ENCODE assay signal across 14 mouse cellular contexts in the genomic region with DNA sequence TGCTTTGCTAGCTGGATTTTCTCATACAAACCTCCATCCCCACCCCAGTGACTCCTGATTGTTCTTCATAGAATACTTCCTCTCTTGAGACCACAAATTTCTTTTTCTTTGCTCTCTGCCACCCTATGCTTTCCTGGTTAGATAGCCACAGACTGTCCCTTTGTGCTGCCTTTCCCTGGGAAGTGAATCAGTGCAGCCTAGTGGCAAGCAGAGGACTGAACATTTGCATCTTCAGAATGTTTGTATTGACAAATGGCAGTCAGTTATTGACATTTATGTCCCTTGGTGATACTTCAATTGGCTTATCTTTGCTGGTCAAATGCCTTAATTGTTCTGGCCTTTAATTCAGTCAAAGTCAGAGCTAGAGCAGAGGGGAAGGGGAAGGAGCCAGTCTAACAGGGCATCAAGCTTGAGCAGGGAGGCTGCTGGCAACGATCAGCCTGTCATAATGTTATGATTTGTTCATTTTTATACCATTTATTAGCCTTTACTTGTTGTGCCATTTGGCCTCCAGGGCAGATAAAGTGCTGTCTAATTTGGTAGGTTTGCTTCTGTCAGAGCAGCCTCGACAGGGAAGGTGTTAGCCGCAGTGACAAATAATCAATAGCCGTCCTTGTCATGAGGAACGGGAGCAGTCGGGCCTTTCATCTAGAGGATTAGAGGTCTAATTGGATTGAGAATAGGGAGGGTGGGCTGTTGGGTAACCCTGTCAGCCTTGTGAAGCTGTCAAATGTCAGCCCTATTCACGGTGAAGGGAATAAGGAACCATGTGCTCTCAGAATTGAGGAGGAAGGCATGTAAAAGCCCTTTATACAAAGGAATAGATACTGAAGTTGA. TPM values are rescaled to one million over a fixed set of nuclear protein-coding genes. Genes with fewer than 3 reads are reported as not detected.
DNase-seq lines count a peak whose midpoint lies in the region; ATAC-seq and TF ChIP-seq lines count a peak whose summit lies in the region.
"Had no signal": no experiment of that assay in that cellular context is flagged by ENCODE, and none has a peak within 500 bp of the region (broad histone marks: within the 10 kb centered on the region; RNA-seq: fewer than 3 reads in every experiment).

No protein-coding gene starts in this region.

- H3K27me3 ChIP-seq in embryonic facial prominence, embryonic 14.5 days (replicated peaks; ENCODE audit: control insufficient read depth, insufficient read depth, low read length): no peaks in the 10 kb centered on the region
- H3K27me3 ChIP-seq in hindbrain, embryonic 15.5 days: no peaks in the 10 kb centered on the region

- peak; percentile 66 for TF ChIP-seq CTCF in layer of hippocampus, adult 2 months (conservative IDR thresholded peaks at IDR 0.05)

- 22% methylated on average over 7 of the region's 7 CpGs for WGBS in embryonic facial prominence, embryonic 14.5 days
- WGBS in hindbrain, embryonic 15.5 days: 22% methylated on average over 7 of the region's 7 CpGs

- no peak for DNase-seq in layer of hippocampus, adult 2 months (ENCODE audit: low spot score in 2 of 2)
- no peak for DNase-seq in layer of hippocampus, adult 8-10 months (ENCODE audit: low spot score in 2 of 2)
- DNase-seq in embryonic facial prominence, embryonic 14.5 days (ENCODE audit: low spot score): peak; percentile 17
- peak; percentile 71 for DNase-seq in retina, embryonic 14.5 days (ENCODE audit: low spot score)
- no peak for DNase-seq in heart, postnatal 4 days
- no peak for DNase-seq in thymus, adult 18-20 months
- no peak for DNase-seq in gastrocnemius, postnatal 14 days
- DNase-seq: cerebellum, adult 9-10 months; heart, adult 18-20 months; layer of hippocampus, adult 9-11 months; lung, postnatal 4 days; thymus, postnatal 36 days had no signal

- H3K9ac ChIP-seq in embryonic facial prominence, embryonic 14.5 days (ENCODE audit: low read depth, low read length): no peak overlapping the region
- no peak overlapping the region for H3K9ac ChIP-seq in hindbrain, embryonic 15.5 days

- intact Hi-C loops in gastrocnemius, postnatal 14 days (cut with DNase I; ENCODE audit: low total_unique reads): no loop called here

- no peaks in the 10 kb centered on the region for H3K9me3 ChIP-seq in embryonic facial prominence, embryonic 14.5 days (ENCODE audit: control insufficient read depth, low read length)
- H3K9me3 ChIP-seq in hindbrain, embryonic 15.5 days: no peaks in the 10 kb centered on the region

- H3K36me3 ChIP-seq in embryonic facial prominence, embryonic 14.5 days (ENCODE audit: control insufficient read depth, insufficient read depth, low read length): no peaks in the 10 kb centered on the region
- no peaks in the 10 kb centered on the region for H3K36me3 ChIP-seq in hindbrain, embryonic 15.5 days

- no peak for ATAC-seq in embryonic facial prominence, embryonic 14.5 days (ENCODE audit: low read depth)
- ATAC-seq in hindbrain, embryonic 15.5 days (ENCODE audit: low FRiP score, low read depth): 0 out of 2 replicates have a peak, but pooled peaks have one; percentile 34

- H3K4me3 ChIP-seq in layer of hippocampus, adult 2 months: no peak overlapping the region
- H3K4me3 ChIP-seq in embryonic facial prominence, embryonic 14.5 days (ENCODE audit: low read depth, low read length): no peak overlapping the region
- H3K4me3 ChIP-seq in hindbrain, embryonic 15.5 days: no peak overlapping the region

- H3K27ac ChIP-seq in layer of hippocampus, adult 2 months: no peak overlapping the region
- H3K27ac ChIP-seq in embryonic facial prominence, embryonic 14.5 days (replicated peaks; ENCODE audit: low read depth, low read length): no peak overlapping the region
- H3K27ac ChIP-seq in hindbrain, embryonic 15.5 days (replicated peaks): no peak overlapping the region

- H3K4me1 ChIP-seq in embryonic facial prominence, embryonic 14.5 days (ENCODE audit: control insufficient read depth, insufficient read depth, low read length): no peaks in the 10 kb centered on the region
- H3K4me1 ChIP-seq in hindbrain, embryonic 15.5 days (replicated peaks): no peaks in the 10 kb centered on the region; the same call in 1 of the 2 replicates

- H3K4me2 ChIP-seq in embryonic facial prominence, embryonic 14.5 days (ENCODE audit: low read depth, low read length): no peak overlapping the region
- no peak overlapping the region for H3K4me2 ChIP-seq in hindbrain, embryonic 15.5 days
- H3K4me2 ChIP-seq: liver, embryonic 11.5 days had no signal

RNA-seq across cellular contexts. Expression of gene Invs, which starts 55.6 kb away (rescaled TPM):
- total RNA-seq in layer of hippocampus, adult 2 months (2021): 10 to 100 TPM; 12.8 TPM
- 10 to 100 TPM; 12.9 to 15.3 (median 14.7) TPM for total RNA-seq in layer of hippocampus, adult 8-10 months (2022)
- polyA plus RNA-seq in embryonic facial prominence, embryonic 14.5 days (2014; fragmentation: Nextera tagmentation; extraction: Ambion mirVana): 5.8 and 9.0 TPM in 2 replicates
- polyA plus RNA-seq in hindbrain, embryonic 15.5 days (2015; fragmentation: Nextera tagmentation; extraction: Ambion mirVana): 6.1 and 7.1 TPM in 2 replicates
- 1 to 10 TPM; 3.0 to 3.5 TPM for total RNA-seq in heart, postnatal 4 days (2021)
- total RNA-seq in gastrocnemius, postnatal 14 days (2021): 1 to 10 TPM; 2.8 to 3.2 TPM

RNA-seq across cellular contexts. Expression of gene Erp44, which starts 55.8 kb away (rescaled TPM):
- 10 to 100 TPM; 36.0 to 41.3 TPM for total RNA-seq in layer of hippocampus, adult 2 months (2021)
- total RNA-seq in layer of hippocampus, adult 8-10 months (2022): 10 to 100 TPM; 31.1 to 43.4 (median 34.5) TPM
- polyA plus RNA-seq in embryonic facial prominence, embryonic 14.5 days (2014; fragmentation: Nextera tagmentation; extraction: Ambion mirVana): 82.0 and 84.1 TPM in 2 replicates
- polyA plus RNA-seq in hindbrain, embryonic 15.5 days (2015; fragmentation: Nextera tagmentation; extraction: Ambion mirVana): 60.6 and 62.0 TPM in 2 replicates
- 10 to 100 TPM; 28.1 to 30.3 TPM for total RNA-seq in heart, postnatal 4 days (2021)
- total RNA-seq in gastrocnemius, postnatal 14 days (2021): 10 to 100 TPM; 26.4 to 27.6 TPM

Comparison
In these comparisons a context has a peak if more than half of its experiments do, and no peak if none do; other contexts are left out.
1. DNase-seq: peak in embryonic facial prominence, embryonic 14.5 days (single experiment) and retina, embryonic 14.5 days (single experiment); none in layer of hippocampus, adult 2 months (0 of 2), layer of hippocampus, adult 8-10 months (0 of 2), heart, postnatal 4 days (single experiment), thymus, adult 18-20 months (0 of 2) and gastrocnemius, postnatal 14 days (single experiment).